Mouse (Mus musculus) liver, embryonic 11.5 days (tissue): ENCODE data around the gene Upp1. TPM values are rescaled to one million over a fixed set of nuclear protein-coding genes. Genes with fewer than 3 reads are reported as not detected.
A peak's percentile ranks its signal among the peaks of the same experiment; 100 is the strongest.

ENCODE experiments used
- ATAC-seq: fragments of 200-750 bp; cut with Nextera tagmentation; replicated peaks from 2 replicates; pipeline ENCODE4 v1.8.0; 2017; ENCODE audit warnings: moderate number of reproducible peaks, mild to moderate bottlenecking, moderate TSS enrichment, moderate library complexity; ENCODE audit not compliant: low FRiP score
- DNase-seq: peaks from one replicate; pipeline ENCODE4 v3.0.0-alpha.2; 2017; ENCODE audit warnings: low spot score
- H3K27ac ChIP-seq: fragments of 300-500 bp; sonication (generic); 2 replicates; pipeline ENCODE4 v1.5.1; 2014; ENCODE audit warnings: mild to moderate bottlenecking, low read depth, low read length, control low read depth
- H3K27me3 ChIP-seq: fragments of 300-500 bp; sonication (generic); replicated peaks from 2 replicates; pipeline ENCODE4 v1.6.1; 2014; ENCODE audit warnings: low read length, mixed read lengths; ENCODE audit not compliant: control insufficient read depth, insufficient read depth
- H3K36me3 ChIP-seq: fragments of 300-500 bp; sonication (generic); 2 replicates; pipeline ENCODE4 v1.6.1; 2014; ENCODE audit warnings: mild to moderate bottlenecking, low read length, moderate library complexity, mixed read lengths; ENCODE audit not compliant: control insufficient read depth, insufficient read depth
- H3K4me1 ChIP-seq: fragments of 300-500 bp; sonication (generic); replicated peaks from 2 replicates; pipeline ENCODE4 v1.6.1; 2014; ENCODE audit warnings: low read length, mixed read lengths; ENCODE audit not compliant: control insufficient read depth, insufficient read depth
- H3K4me2 ChIP-seq: fragments of 300-500 bp; sonication (generic); 2 replicates; pipeline ENCODE4 v1.6.1; 2014; ENCODE audit warnings: mild to moderate bottlenecking, control low read depth, moderate library complexity
- H3K4me3 ChIP-seq: fragments of 300-500 bp; sonication (generic); 2 replicates; pipeline ENCODE4 v1.5.1; 2014; ENCODE audit warnings: low read depth, low read length, control low read depth
- H3K9ac ChIP-seq: fragments of 300-500 bp; sonication (generic); 2 replicates; pipeline ENCODE4 v1.6.1; 2014; ENCODE audit warnings: low read depth, low read length, control low read depth
- H3K9me3 ChIP-seq: fragments of 300-500 bp; sonication (generic); 2 replicates; pipeline ENCODE4 v1.6.1; 2016; ENCODE audit warnings: low read length, inconsistent platforms, mixed read lengths; ENCODE audit not compliant: control insufficient read depth
- WGBS: fragments of 180-500 bp; shearing (Covaris S2); extraction: QIAGEN DNeasy Blood & Tissue Kit; methylation state at CpG from one replicate; pipeline ENCODE4 v1.1.7; 2014; 5-methylcytosine and 5-hydroxymethylcytosine counted together
- polyA plus RNA-seq: library from polyadenylated mRNA; unstranded; fragments of >200 nt; fragmentation: Nextera tagmentation; extraction: Ambion mirVana; gene quantifications from 2 replicates; pipeline ENCODE4 v1.2.1, GENCODE M21; 2014

Upp1 gene
- polyA plus RNA-seq, 1 experiment from 2014 or later: 5.1 TPM

GRCm38 (mm10) chr11:9119231-9120020 lies 1.5 kb downstream of the Upp1 start:
- no peaks in the 10 kb centered on the region for H3K9me3 ChIP-seq
- H3K4me3 ChIP-seq: peak overlapping the region; percentile 51
- DNase-seq (no peak), ATAC-seq (no peak)
- H3K4me1 ChIP-seq: peaks cover 27% of the 10 kb centered on the region
- peaks cover 32% of the 10 kb centered on the region for H3K27me3 ChIP-seq
- no peak overlapping the region for H3K27ac ChIP-seq
- no peak overlapping the region for H3K9ac ChIP-seq
- H3K4me2 ChIP-seq: peak overlapping the region; percentile 91
- H3K36me3 ChIP-seq: no peaks in the 10 kb centered on the region
- WGBS: 14% methylated on average over 22 of the region's 22 CpGs

- 65% methylated on average over 4 of the region's 4 CpGs for WGBS
- Histone ChIP-seq H3K9ac (no peak overlapping the region), H3K27me3 (peaks cover 22% of the 10 kb centered on the region), H3K4me2 (no peak overlapping the region), H3K9me3 (no peaks in the 10 kb centered on the region), H3K4me1 (peaks cover 19% of the 10 kb centered on the region), H3K27ac (no peak overlapping the region), H3K36me3 (no peaks in the 10 kb centered on the region), H3K4me3 (no peak overlapping the region)
- ATAC-seq: no peak
- DNase-seq: no peak
Observed at GRCm38 (mm10) chr11:9122315-9122714, 4.4 kb downstream of the Upp1 start.

- Histone ChIP-seq H3K9ac (no peak overlapping the region), H3K27me3 (no peaks in the 10 kb centered on the region), H3K36me3 (no peaks in the 10 kb centered on the region), H3K27ac (no peak overlapping the region), H3K4me2 (no peak overlapping the region), H3K4me3 (no peak overlapping the region), H3K4me1 (no peaks in the 10 kb centered on the region), H3K9me3 (no peaks in the 10 kb centered on the region)
- DNase-seq (no peak), ATAC-seq (no peak)
- WGBS: 55% methylated on average over 5 of the region's 5 CpGs
Observed at GRCm38 (mm10) chr11:9126373-9127107, 8.6 kb downstream of the Upp1 start.

GRCm38 (mm10) chr11:9128110-9128509 lies 10.2 kb downstream of the Upp1 start:
- no peaks in the 10 kb centered on the region for H3K4me1 ChIP-seq
- H3K36me3 ChIP-seq: no peaks in the 10 kb centered on the region
- 55% methylated on average over 2 of the region's 2 CpGs for WGBS
- H3K9ac ChIP-seq: no peak overlapping the region
- H3K27ac ChIP-seq: no peak overlapping the region
- DNase-seq (no peak), ATAC-seq (no peak)
- H3K27me3 ChIP-seq: no peaks in the 10 kb centered on the region
- H3K9me3 ChIP-seq: no peaks in the 10 kb centered on the region
- no peak overlapping the region for H3K4me2 ChIP-seq
- no peak overlapping the region for H3K4me3 ChIP-seq

GRCm38 (mm10) chr11:9129528-9129927 lies 11.6 kb downstream of the Upp1 start:
- 81% methylated on average over 8 of the region's 8 CpGs for WGBS
- DNase-seq (no peak), ATAC-seq (no peak)
- Histone ChIP-seq H3K36me3 (no peaks in the 10 kb centered on the region), H3K4me1 (no peaks in the 10 kb centered on the region), H3K4me3 (no peak overlapping the region), H3K27me3 (no peaks in the 10 kb centered on the region), H3K4me2 (no peak overlapping the region), H3K9me3 (no peaks in the 10 kb centered on the region), H3K27ac (no peak overlapping the region), H3K9ac (no peak overlapping the region)

- Histone ChIP-seq H3K4me3 (no peak overlapping the region), H3K27me3 (no peaks in the 10 kb centered on the region), H3K27ac (no peak overlapping the region), H3K9ac (no peak overlapping the region), H3K36me3 (no peaks in the 10 kb centered on the region), H3K4me2 (no peak overlapping the region), H3K4me1 (no peaks in the 10 kb centered on the region), H3K9me3 (no peaks in the 10 kb centered on the region)
- no peak for DNase-seq
- WGBS: 93% methylated on average over 7 of the region's 7 CpGs
- no peak for ATAC-seq
Observed at GRCm38 (mm10) chr11:9131688-9132087, 13.8 kb downstream of the Upp1 start.

GRCm38 (mm10) chr11:9135589-9136246 lies 17.8 kb downstream of the Upp1 start:
- no peak for DNase-seq

GRCm38 (mm10) chr11:9136471-9136870 lies 18.6 kb downstream of the Upp1 start:
- ATAC-seq (no peak; the same call in 1 of the 2 replicates), DNase-seq (peak; percentile 44)
- no peak overlapping the region for H3K4me2 ChIP-seq
- 19% methylated on average over 5 of the region's 5 CpGs for WGBS
- no peak overlapping the region for H3K4me3 ChIP-seq
- no peaks in the 10 kb centered on the region for H3K9me3 ChIP-seq
- no peaks in the 10 kb centered on the region for H3K36me3 ChIP-seq
- H3K27ac ChIP-seq: no peak overlapping the region
- H3K9ac ChIP-seq: no peak overlapping the region
- H3K27me3 ChIP-seq: no peaks in the 10 kb centered on the region
- no peaks in the 10 kb centered on the region for H3K4me1 ChIP-seq

More at GRCm38 (mm10) chr11:9135589-9136246, 17.8 kb downstream of the Upp1 start:
- H3K4me3 ChIP-seq: no peak overlapping the region
- H3K4me1 ChIP-seq: no peaks in the 10 kb centered on the region
- no peaks in the 10 kb centered on the region for H3K36me3 ChIP-seq
- WGBS: 69% methylated on average over 11 of the region's 11 CpGs
- no peaks in the 10 kb centered on the region for H3K27me3 ChIP-seq
- no peak overlapping the region for H3K4me2 ChIP-seq
- no peak overlapping the region for H3K27ac ChIP-seq
- ATAC-seq: peak; percentile 57
- no peak overlapping the region for H3K9ac ChIP-seq
- no peaks in the 10 kb centered on the region for H3K9me3 ChIP-seq
